Mouse (Mus musculus) central nervous system, embryonic 14 days (tissue): ENCODE measurements around the gene Cr2. TPM values are rescaled to one million over a fixed set of nuclear protein-coding genes. Genes with fewer than 3 reads are reported as not detected.

Experiments
- polyA plus RNA-seq: library from polyadenylated mRNA; depleted of rRNA; stranded (reverse); fragments of >200 nt; gene quantifications from 2 replicates; pipeline ENCODE4 v1.2.3, GENCODE M21; 2012; rRNA removed

Gene Cr2
- polyA plus RNA-seq: 0.07 and 0.09 TPM in 2 replicates

DNA sequence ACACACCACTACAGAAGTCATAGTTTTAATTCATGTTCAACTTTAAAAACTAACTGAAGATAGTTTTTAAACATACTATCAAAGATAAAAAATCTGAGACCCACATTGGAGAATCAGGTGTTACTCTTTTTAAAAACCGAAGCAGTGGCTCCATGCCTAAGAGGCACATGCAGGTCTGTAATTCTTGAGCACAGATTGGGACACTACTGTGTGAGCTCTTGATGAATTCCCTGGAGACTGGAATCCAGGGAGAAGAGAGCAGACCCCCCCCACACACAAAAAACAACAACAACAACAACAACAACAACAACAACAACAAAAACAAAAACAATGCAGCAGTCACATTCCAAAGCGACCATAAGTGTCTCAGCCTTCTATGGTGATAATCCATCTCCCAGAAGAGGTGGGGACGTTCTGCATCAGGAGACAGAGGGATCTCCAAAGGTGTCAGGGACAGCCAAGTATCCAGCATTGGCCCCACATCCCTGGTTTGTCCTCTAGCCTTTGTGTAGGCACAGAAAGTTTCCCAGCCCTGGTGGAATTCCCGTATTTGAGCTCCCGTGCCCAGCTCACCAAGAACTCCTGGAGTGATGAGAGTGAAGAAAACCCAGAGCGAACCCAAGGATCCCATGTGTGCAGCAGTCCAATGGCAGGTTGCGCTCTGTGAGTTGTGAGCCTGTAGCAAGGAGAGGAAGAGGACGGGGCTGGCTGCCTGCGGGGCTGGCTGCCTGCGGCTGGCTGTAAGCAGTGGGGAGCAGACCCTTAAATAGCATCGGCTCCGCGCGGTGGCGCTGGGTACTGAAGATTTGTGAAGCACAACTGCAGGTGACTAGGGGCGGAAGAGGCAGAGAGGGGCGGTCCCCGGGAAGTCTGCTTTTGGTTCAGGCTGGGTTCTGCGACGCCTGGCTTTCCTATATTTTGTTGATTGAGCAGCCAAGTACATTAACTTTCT, at the start of gene Cr2:
Gene Cr2, minus strand, starts transcription at position 737 of the 952 bp plus-strand sequence.

DNA sequence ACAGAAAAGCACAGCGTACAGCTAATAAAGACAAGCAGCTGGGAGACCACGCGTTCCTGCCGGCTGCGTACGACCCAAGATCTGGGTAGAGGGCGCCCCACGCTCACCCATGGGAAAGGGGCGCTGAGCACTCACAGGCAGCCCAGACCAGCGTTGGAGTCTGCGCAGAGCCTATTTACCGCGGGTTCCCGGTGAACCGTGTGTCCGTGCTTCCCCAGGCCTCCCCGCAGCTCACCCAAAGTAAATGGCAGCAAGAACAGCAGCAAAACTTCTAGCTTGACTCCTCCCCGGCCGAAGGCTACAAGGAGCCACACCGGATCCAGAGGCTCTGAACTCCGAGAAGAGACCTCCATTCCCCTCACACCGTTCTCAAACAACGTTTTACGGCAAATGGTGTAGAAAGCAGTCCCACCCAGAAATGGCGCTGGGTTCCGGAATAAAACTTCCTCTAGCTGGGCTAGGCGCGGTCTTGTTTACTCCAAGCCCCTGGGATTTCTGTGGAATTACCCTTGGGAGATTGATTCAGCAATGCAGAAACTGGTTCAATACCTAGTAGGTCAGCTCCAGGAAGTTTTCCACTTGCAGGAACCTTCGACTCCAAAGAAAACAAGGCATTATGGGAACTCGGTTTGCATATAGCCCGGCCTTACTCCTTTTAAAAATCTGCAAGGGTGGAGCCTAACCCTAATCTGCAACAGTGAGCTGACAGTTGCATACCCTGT, 45.4 kb downstream of the Cr2 start, which contains the start of gene Cr1l:
Gene Cr1l, minus strand, starts transcription at position 634 of the 722 bp plus-strand sequence.

DNA sequence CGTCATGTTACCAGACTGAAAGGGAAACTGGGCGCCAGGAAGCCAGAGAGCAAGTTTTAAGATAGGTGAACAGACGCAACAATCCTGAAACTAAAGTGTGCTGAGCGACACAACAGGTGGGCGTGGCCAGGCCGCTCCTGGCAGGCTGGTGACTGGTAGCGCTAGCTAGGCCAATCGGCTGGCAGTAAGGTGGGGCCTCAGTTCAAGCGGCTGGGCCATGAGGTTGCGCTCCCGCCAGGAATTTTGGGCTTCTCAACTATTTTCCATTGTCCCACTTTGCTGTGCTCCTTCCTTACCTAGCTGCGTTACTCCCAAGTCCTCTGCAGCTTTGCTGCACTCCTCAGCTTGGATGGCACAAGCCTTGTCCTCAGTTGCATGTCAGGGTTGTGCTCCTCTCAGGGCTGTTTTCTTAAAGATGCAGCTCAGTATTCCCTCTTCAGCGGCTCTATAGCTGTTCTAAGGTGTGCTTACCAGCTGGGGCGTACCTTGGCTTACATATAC, 84.2 kb downstream of the Cr2 start, which contains the start of gene Cd46:
Gene Cd46, minus strand, starts transcription at position 30 of the 501 bp plus-strand sequence.

Other genes starting within 250 kb of the Cr2 start
- gene Cd34, start 237.9 kb downstream of the Cr2 start, polyA plus RNA-seq: 25.8 and 39.8 TPM in 2 replicates
- 4.2 and 5.1 TPM in 2 replicates for gene Cd46, start 84.5 kb downstream of the Cr2 start, polyA plus RNA-seq
- gene Cr1l, start 45.1 kb downstream of the Cr2 start, polyA plus RNA-seq: 32.2 and 35.9 TPM in 2 replicates